Mouse (Mus musculus): ENCODE results near the gene Adipor1. TPM values are rescaled to one million over a fixed set of nuclear protein-coding genes. Genes with fewer than 3 reads are reported as not detected.
"Not testable (repeated sequence)": the region's sequence is repeated elsewhere in the genome, so short reads cannot be mapped to it uniquely, and the experiment has no call there.

Adipor1 gene
- polyA plus RNA-seq, 1 experiment from 2014 or later = 102 TPM

DNA sequence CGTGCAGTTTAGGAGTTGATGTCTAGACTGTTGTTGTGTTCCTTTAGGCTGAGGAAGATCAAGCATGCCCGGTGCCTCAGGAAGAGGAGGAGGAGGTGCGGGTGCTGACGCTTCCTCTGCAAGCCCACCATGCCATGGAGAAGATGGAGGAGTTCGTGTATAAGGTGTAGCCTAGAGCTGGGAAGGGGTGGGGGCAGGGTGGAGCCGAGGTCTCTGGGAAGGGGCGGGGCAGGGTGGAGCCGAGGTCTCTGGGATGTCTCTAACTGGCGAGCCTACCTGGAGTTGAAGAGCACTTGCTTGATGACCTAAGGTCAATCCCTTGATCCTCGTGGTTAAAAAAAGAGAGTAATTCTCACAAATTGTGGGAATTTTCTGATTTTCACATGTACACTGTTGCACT lies 8.7 kb downstream of the Adipor1 start:
- no peak overlapping the region for H3K9ac ChIP-seq
- no peaks in the 10 kb centered on the region for H3K9me3 ChIP-seq (replicated peaks)
- peaks cover 61% of the 10 kb centered on the region for H3K36me3 ChIP-seq
- no peak overlapping the region for H3K4me3 ChIP-seq (replicated peaks)
- no peak for ATAC-seq (ENCODE audit: insufficient number of reproducible peaks, low FRiP score, low TSS enrichment, low read depth)
- H3K4me1 ChIP-seq = peaks cover 17% of the 10 kb centered on the region
- H3K4me2 ChIP-seq (replicated peaks) = no peak overlapping the region
- no peaks in the 10 kb centered on the region for H3K27me3 ChIP-seq
- no peak overlapping the region for H3K27ac ChIP-seq (replicated peaks)
- WGBS = 73% methylated on average over 10 of the region's 10 CpGs

- Histone ChIP-seq H3K36me3 (peaks cover 82% of the 10 kb centered on the region), H3K4me2 (replicated peaks) (no peak overlapping the region), H3K27ac (replicated peaks) (no peak overlapping the region), H3K9me3 (replicated peaks) (no peaks in the 10 kb centered on the region), H3K27me3 (no peaks in the 10 kb centered on the region), H3K4me3 (replicated peaks) (no peak overlapping the region), H3K9ac (no peak overlapping the region), H3K4me1 (no peaks in the 10 kb centered on the region)
- 80% methylated on average over 5 of the region's 5 CpGs for WGBS
- no peak for ATAC-seq (ENCODE audit: insufficient number of reproducible peaks, low FRiP score, low TSS enrichment, low read depth)
Observed at GRCm38 (mm10) chr1:134426289-134426688, 11.1 kb downstream of the Adipor1 start.

DNA sequence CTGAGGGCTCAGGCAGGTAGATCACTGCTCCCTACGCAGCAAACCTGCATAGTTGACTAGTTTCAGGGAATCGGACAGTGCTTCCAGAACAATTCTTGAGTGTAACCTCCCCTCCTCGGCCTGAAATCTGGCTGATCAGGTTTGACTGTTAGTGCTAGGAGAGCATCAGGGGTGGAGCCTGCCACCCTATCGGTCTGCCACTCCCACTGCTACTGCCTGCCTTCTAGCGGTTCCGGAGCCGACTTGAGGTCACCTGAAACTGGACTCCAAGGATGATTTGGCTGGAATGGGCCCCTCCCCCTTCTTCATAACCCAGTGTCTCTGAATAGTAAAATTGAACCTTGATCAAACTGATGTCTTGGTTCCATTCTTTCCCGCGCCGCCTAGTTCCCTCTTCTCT lies 17.8 kb downstream of the Adipor1 start:
- ATAC-seq (ENCODE audit: insufficient number of reproducible peaks, low FRiP score, low TSS enrichment, low read depth) = no peak
- 73% methylated on average over 10 of the region's 10 CpGs for WGBS
- H3K27me3 ChIP-seq = no peaks in the 10 kb centered on the region
- no peak overlapping the region for H3K27ac ChIP-seq (replicated peaks)
- no peaks in the 10 kb centered on the region for H3K4me1 ChIP-seq
- H3K4me3 ChIP-seq (replicated peaks) = no peak overlapping the region
- no peak overlapping the region for H3K4me2 ChIP-seq (replicated peaks)
- no peak overlapping the region for H3K9ac ChIP-seq
- H3K9me3 ChIP-seq (replicated peaks) = no peaks in the 10 kb centered on the region
- H3K36me3 ChIP-seq = peaks cover 50% of the 10 kb centered on the region

DNA sequence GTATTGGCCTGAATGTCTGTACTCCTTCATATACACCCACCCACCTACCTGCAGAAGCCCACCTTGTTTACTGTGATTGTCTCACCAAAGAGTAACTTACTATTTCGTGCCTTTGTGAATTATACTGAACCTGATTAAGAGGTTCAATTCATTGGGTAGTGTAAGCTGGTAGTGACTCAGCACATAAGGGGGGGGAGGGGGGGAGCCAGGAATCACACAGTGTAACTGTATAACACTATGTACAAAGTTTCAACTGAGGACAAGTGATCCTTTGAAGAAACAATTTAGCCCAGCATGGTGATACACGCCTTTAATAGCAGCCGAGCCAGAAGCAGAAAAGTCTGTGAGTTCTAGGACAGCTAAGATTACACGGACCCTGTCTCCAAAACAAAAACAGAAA lies 18.3 kb downstream of the Adipor1 start:
- no peak for ATAC-seq (ENCODE audit: insufficient number of reproducible peaks, low FRiP score, low TSS enrichment, low read depth)
- Histone ChIP-seq H3K4me1 (no peaks in the 10 kb centered on the region), H3K4me3 (replicated peaks) (no peak overlapping the region), H3K27ac (replicated peaks) (no peak overlapping the region), H3K27me3 (no peaks in the 10 kb centered on the region), H3K9ac (no peak overlapping the region), H3K36me3 (peaks cover 45% of the 10 kb centered on the region), H3K9me3 (replicated peaks) (no peaks in the 10 kb centered on the region), H3K4me2 (replicated peaks) (no peak overlapping the region)
- 89% methylated on average over 4 of the region's 4 CpGs for WGBS

GRCm38 (mm10) chr1:134435414-134435813 lies 20.2 kb downstream of the Adipor1 start:
- Histone ChIP-seq H3K4me1 (no peaks in the 10 kb centered on the region), H3K4me2 (replicated peaks) (no peak overlapping the region), H3K27me3 (no peaks in the 10 kb centered on the region), H3K36me3 (peaks cover 28% of the 10 kb centered on the region), H3K9me3 (replicated peaks) (no peaks in the 10 kb centered on the region), H3K9ac (no peak overlapping the region), H3K27ac (replicated peaks) (no peak overlapping the region), H3K4me3 (replicated peaks) (no peak overlapping the region)
- ATAC-seq (ENCODE audit: insufficient number of reproducible peaks, low FRiP score, low TSS enrichment, low read depth) = no peak
- WGBS = 28% methylated on average over 4 of the region's 4 CpGs

- Histone ChIP-seq H3K9ac (no peak overlapping the region), H3K4me2 (replicated peaks) (no peak overlapping the region), H3K27me3 (no peaks in the 10 kb centered on the region), H3K9me3 (replicated peaks) (no peaks in the 10 kb centered on the region), H3K4me3 (replicated peaks) (no peak overlapping the region), H3K4me1 (no peaks in the 10 kb centered on the region), H3K27ac (replicated peaks) (no peak overlapping the region), H3K36me3 (no peaks in the 10 kb centered on the region)
- no peak for ATAC-seq (ENCODE audit: insufficient number of reproducible peaks, low FRiP score, low TSS enrichment, low read depth)
- 88% methylated on average over 6 of the region's 6 CpGs for WGBS
Observed at GRCm38 (mm10) chr1:134440437-134440836, 25.3 kb downstream of the Adipor1 start.

DNA sequence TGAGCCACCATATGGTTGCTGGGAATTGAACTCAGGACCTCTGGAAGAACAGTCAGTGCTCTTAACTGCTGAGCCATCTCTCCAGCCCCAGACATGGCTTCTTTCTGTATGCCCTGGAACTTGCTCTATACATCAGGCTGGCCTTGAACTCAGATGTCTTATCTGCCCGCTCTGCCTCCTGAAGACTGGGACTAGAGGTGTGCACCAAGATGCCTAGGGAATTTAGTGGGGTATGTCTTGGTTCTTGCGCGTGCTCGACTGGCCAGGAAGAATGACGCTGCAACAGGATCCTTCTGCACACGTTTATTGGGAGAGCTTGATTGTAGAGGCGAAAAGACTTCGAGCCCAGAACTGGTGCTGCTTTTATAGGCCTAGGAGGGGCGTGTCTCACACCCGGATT lies 26.6 kb downstream of the Adipor1 start:
- not testable (repeated sequence) for H3K4me3 ChIP-seq (replicated peaks); H3K36me3 ChIP-seq; H3K4me1 ChIP-seq; H3K9me3 ChIP-seq (replicated peaks); H3K4me2 ChIP-seq (replicated peaks); H3K9ac ChIP-seq; H3K27me3 ChIP-seq; ATAC-seq (ENCODE audit: insufficient number of reproducible peaks, low FRiP score, low TSS enrichment, low read depth); H3K27ac ChIP-seq (replicated peaks)
- WGBS = 94% methylated on average over 8 of the region's 10 CpGs

- H3K9ac ChIP-seq = no peak overlapping the region
- no peaks in the 10 kb centered on the region for H3K36me3 ChIP-seq
- no peak overlapping the region for H3K27ac ChIP-seq (replicated peaks)
- WGBS = 93% methylated on average over 3 of the region's 3 CpGs
- no peak overlapping the region for H3K4me2 ChIP-seq (replicated peaks)
- H3K4me3 ChIP-seq (replicated peaks) = no peak overlapping the region
- no peaks in the 10 kb centered on the region for H3K4me1 ChIP-seq
- no peaks in the 10 kb centered on the region for H3K27me3 ChIP-seq
- H3K9me3 ChIP-seq (replicated peaks) = no peaks in the 10 kb centered on the region
- no peak for ATAC-seq (ENCODE audit: insufficient number of reproducible peaks, low FRiP score, low TSS enrichment, low read depth)
Observed at GRCm38 (mm10) chr1:134442394-134442793, 27.2 kb downstream of the Adipor1 start.

GRCm38 (mm10) chr1:134443288-134443687 lies 28.1 kb downstream of the Adipor1 start:
- H3K36me3 ChIP-seq; H3K4me1 ChIP-seq; H3K27ac ChIP-seq (replicated peaks); H3K4me3 ChIP-seq (replicated peaks); H3K9ac ChIP-seq; H3K4me2 ChIP-seq (replicated peaks); ATAC-seq (ENCODE audit: insufficient number of reproducible peaks, low FRiP score, low TSS enrichment, low read depth); H3K27me3 ChIP-seq; H3K9me3 ChIP-seq (replicated peaks): not testable (repeated sequence)
- 85% methylated on average over 1 of the region's 1 CpGs for WGBS

DNA sequence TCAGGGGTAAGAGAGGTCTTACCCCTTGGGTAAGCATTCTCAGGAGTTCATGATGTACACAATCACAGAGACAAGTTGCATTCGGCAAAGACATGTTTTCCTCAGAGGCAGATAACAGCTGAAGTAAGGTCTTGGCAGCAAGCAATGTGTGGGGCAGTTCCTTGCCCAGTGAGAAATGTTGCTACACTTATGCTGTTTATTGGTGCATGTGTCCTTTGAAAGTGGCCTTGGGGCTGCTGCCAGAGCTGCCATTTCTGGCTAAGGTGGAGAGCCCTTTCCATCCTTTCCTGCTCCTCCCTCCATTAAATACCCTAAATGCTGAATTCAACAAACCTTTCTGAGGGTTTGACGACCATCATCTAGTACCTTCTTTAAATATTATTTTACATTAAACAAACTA lies 30.2 kb downstream of the Adipor1 start:
- no peaks in the 10 kb centered on the region for H3K27me3 ChIP-seq
- 81% methylated on average over 2 of the region's 2 CpGs for WGBS
- no peaks in the 10 kb centered on the region for H3K36me3 ChIP-seq
- H3K4me1 ChIP-seq = no peaks in the 10 kb centered on the region
- no peak overlapping the region for H3K9ac ChIP-seq
- no peaks in the 10 kb centered on the region for H3K9me3 ChIP-seq (replicated peaks)
- H3K4me3 ChIP-seq (replicated peaks) = no peak overlapping the region
- ATAC-seq (ENCODE audit: insufficient number of reproducible peaks, low FRiP score, low TSS enrichment, low read depth) = no peak
- H3K27ac ChIP-seq (replicated peaks) = no peak overlapping the region
- H3K4me2 ChIP-seq (replicated peaks) = no peak overlapping the region

GRCm38 (mm10) chr1:134448537-134448936 lies 33.4 kb downstream of the Adipor1 start:
- ATAC-seq (ENCODE audit: insufficient number of reproducible peaks, low FRiP score, low TSS enrichment, low read depth); H3K4me3 ChIP-seq (replicated peaks); H3K27me3 ChIP-seq; H3K4me2 ChIP-seq (replicated peaks); H3K9ac ChIP-seq; H3K36me3 ChIP-seq; H3K9me3 ChIP-seq (replicated peaks); H3K4me1 ChIP-seq; H3K27ac ChIP-seq (replicated peaks): not testable (repeated sequence)
- WGBS = 72% methylated on average over 3 of the region's 3 CpGs

- ATAC-seq (ENCODE audit: insufficient number of reproducible peaks, low FRiP score, low TSS enrichment, low read depth) = no peak
- WGBS = 81% methylated on average over 4 of the region's 4 CpGs
- H3K36me3 ChIP-seq = no peaks in the 10 kb centered on the region
- no peaks in the 10 kb centered on the region for H3K9me3 ChIP-seq (replicated peaks)
- no peak overlapping the region for H3K9ac ChIP-seq
- H3K4me1 ChIP-seq = 0 out of 2 replicates have a peak, but pooled peaks cover 5% of the 10 kb centered on the region
- H3K27me3 ChIP-seq = no peaks in the 10 kb centered on the region
- H3K4me3 ChIP-seq (replicated peaks) = no peak overlapping the region
- H3K27ac ChIP-seq (replicated peaks) = no peak overlapping the region
- H3K4me2 ChIP-seq (replicated peaks) = no peak overlapping the region
Observed at GRCm38 (mm10) chr1:134450201-134450600, 35.0 kb downstream of the Adipor1 start.
